Mouse (Mus musculus) brown adipose tissue, adult 24 weeks (tissue): ENCODE results near the gene Ndufb5. TPM values are rescaled to one million over a fixed set of nuclear protein-coding genes. Genes with fewer than 3 reads are reported as not detected.
"Not testable (repeated sequence)": the region's sequence is repeated elsewhere in the genome, so short reads cannot be mapped to it uniquely, and the experiment has no call there.

ENCODE experiments used
- H3K27ac ChIP-seq: fragments of 200-500 bp; replicated peaks from 2 replicates; pipeline ENCODE4 v1.5.1; 2012; ENCODE audit warnings: low read depth, mild to moderate bottlenecking, low read length
- H3K4me1 ChIP-seq: fragments of 200-500 bp; 2 replicates; pipeline ENCODE4 v1.6.1; 2012; ENCODE audit warnings: low read length, mixed read lengths; ENCODE audit not compliant: control insufficient read depth, insufficient read depth, insufficient read length
- H3K4me3 ChIP-seq: fragments of 200-500 bp; 2 replicates; pipeline ENCODE4 v1.5.1; 2012; ENCODE audit warnings: low read depth, mild to moderate bottlenecking, low read length, moderate library complexity; ENCODE audit not compliant: insufficient read depth
- polyA plus RNA-seq: library from polyadenylated mRNA; stranded (reverse); fragments of >200 nt; gene quantifications from 2 replicates; pipeline ENCODE4 v1.2.4, GENCODE M21; 2012; ENCODE audit not compliant: missing spikeins, insufficient read depth, insufficient read length

Gene Ndufb5
- polyA plus RNA-seq, 1 experiment, result 1,549 TPM

DNA sequence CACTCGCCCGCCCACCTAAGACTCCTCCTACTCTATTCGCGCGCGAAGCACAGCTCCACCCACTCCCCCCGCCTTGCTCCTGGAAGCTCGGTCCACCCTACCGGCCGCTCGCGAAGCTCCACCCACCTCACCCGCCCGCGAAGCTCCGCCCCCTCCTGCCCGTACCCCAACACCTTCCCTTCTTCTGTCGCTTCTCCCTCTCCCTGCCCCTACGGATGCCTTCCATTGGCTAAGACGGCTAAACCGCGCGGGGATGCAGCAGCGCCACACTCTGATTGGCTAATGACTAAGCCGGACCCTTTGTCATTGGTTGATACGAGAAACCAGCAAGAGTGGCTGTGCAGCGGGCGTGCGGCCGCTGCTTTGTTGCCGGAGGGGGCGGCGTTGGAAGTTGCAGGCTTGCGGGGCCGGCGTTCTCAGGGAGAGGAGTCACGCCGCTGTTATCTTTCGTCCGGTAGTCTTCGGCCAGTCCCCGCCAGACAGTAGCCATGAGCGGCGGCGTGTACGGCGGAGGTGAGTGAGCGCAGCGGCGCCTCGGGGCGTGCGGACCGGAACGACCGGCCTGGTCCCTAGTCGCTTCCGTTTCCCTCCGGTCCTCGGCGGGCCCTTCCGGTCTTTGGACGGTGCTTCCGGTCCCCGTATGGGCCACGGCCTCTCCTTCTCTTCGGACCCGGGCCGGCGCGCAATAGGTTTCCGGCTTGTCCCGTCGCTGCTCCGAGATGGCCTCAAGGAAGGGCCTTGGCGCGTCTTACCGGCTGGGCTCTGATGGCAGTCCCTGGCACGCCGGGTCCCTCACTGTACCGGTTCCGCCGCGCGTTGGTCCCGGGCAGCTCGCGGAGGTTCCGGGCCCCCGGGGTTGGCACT, 28.2 kb upstream of the Ndufb5 start:
- H3K27ac ChIP-seq, result peak overlapping the region; percentile 72
- H3K4me1 ChIP-seq, result no peaks in the 10 kb centered on the region
- peak overlapping the region; percentile 89 for H3K4me3 ChIP-seq

- peak overlapping the region; percentile 72 for H3K27ac ChIP-seq
- peak overlapping the region; percentile 89 for H3K4me3 ChIP-seq
- H3K4me1 ChIP-seq, result no peaks in the 10 kb centered on the region
Observed at GRCm38 (mm10) chr3:32709388-32709787, 27.4 kb upstream of the Ndufb5 start.

GRCm38 (mm10) chr3:32713711-32714110, 23.1 kb upstream of the Ndufb5 start:
- H3K4me3 ChIP-seq, result no peak overlapping the region
- no peaks in the 10 kb centered on the region for H3K4me1 ChIP-seq
- no peak overlapping the region for H3K27ac ChIP-seq

- H3K4me3 ChIP-seq, H3K27ac ChIP-seq, H3K4me1 ChIP-seq: not testable (repeated sequence)
Observed at GRCm38 (mm10) chr3:32717403-32717802, 19.4 kb upstream of the Ndufb5 start.

DNA sequence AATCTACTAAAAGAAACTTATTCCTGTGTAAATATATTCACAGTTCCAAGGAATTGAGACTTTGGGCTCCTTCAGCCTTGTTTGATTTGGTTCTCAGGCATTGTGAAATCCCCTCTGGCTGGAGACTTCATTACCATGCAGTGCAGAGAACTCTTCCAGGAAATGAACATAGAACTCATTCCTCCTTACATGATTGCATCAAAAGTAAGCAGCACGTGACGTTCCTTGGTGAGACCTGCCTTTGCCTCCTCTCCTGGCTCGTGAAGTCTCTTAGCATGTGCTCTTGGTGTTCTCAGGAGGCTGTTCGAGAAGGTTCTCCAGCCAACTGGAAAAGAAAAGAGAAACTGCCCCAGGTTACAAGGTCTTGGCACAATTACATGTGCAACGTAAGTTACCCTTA, 18.5 kb upstream of the Ndufb5 start:
- Histone ChIP-seq H3K4me3 (no peak overlapping the region), H3K4me1 (no peaks in the 10 kb centered on the region), H3K27ac (no peak overlapping the region)

DNA sequence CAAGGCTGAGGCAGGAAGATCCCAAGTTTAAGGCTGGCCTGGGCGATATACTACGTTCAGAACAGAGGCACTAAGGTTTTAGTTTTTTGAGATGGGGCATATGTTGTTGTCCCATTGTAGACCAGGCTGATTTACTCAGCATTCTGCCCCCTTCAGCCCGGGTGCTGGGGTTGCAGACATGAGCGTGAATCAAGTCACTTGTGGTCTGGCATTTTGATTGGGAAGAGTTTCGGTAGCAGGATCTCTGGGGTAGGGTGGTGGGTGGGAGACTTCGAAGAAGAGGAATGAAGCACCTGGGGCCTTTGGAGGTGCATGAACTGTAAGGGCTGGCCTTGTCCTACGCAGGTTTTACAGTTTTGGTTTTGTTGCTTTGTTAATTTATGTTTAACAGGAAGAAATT, 12.6 kb upstream of the Ndufb5 start:
- Histone ChIP-seq H3K4me3 (no peak overlapping the region), H3K4me1 (no peaks in the 10 kb centered on the region), H3K27ac (no peak overlapping the region)

DNA sequence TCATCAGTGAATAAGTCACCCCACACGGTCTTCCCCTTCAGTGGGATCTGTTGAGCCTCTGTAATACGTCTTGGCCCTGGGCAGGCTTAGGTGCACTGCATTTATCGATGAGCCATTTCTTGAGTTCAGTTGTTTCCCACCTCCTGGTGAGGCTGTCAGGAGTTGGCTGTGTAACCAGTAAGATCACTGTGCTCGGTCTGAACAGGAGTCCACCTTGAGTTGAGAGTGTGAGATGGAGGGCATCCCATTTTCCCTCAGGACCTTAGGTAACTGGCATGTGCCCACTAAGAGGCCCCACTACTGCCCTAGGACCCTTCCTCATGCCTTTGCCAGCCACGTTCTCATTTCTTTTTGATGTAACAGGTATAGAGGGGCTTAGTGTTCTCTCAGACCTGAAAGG, 10.8 kb upstream of the Ndufb5 start:
- no peaks in the 10 kb centered on the region for H3K4me1 ChIP-seq
- no peak overlapping the region for H3K27ac ChIP-seq
- H3K4me3 ChIP-seq, result no peak overlapping the region

DNA sequence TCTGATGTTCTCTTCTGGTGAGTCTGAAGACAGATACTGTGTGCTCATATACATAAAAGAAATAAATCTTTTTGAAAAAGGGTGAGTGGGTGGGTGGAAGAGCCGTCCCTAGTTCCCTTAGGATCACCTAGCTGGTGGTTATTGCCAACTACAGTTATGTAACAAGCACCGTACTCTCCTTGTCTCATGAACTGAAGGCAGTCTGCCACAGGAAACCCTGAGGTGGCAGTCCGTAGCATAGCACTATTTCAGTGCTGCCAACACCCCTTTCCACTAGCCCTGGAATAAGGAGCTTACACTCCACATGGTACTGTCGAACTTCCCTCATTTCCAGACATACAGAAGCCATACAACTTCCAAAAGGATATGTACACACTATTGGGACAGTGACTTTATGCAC, 8.9 kb upstream of the Ndufb5 start:
- Histone ChIP-seq H3K4me3 (no peak overlapping the region), H3K4me1 (no peaks in the 10 kb centered on the region), H3K27ac (no peak overlapping the region)

DNA sequence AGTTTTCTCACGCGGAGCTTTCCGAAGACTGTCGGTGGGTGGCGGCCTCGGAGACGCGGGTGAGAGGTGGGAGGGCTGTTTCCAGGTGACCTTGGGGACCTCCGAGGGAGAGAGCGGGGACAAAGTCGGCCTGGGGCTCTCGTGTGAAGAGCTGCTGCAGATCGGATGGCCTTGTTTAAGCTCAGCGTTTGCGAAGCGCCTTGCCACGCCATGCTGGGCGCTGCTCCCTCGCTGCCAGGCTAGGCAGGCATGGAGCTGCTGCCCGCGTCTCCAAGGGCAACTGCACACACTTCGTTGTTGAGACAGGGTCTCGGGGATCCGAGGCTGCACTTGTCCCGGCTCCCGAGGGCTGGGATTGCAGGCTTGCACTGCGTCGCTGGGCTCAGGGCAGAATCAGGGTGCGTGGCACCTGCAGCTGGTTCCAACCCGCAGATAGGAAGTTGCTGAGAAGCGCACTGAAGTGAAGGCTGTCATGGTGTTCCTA, 424 bp downstream of the Ndufb5 start, which contains the start of gene Mrpl47:
Gene Mrpl47 (minus strand): TSS at position 434 of the 484 bp plus-strand sequence.
- Histone ChIP-seq H3K4me3 (peak within 1 kb of the TSS; percentile 89), H3K4me1 (peaks cover 12% of the 10 kb centered on the region; the same call in 1 of the 2 replicates), H3K27ac (peak within 1 kb of the TSS; percentile 93)

DNA sequence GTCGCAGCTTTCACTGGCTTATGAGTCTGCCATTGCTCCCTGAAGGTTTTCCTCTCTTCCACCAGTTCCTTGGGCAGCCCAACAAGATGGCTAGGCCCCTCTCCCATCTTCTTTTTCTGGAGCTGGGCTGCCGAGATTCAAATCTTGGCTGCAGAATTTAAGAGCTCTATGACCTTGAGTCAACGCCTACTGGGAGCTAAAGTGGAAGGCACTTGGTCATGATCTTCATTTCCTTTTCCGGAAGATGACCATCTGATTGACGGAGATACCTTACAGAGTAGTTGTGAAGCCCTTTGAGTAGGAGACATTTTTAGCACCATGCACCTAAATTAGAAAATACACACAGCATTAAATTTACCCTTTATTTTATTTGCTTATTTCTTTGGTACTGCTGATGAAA, 1.8 kb downstream of the Ndufb5 start:
- peak overlapping the region; percentile 90 for H3K27ac ChIP-seq
- H3K4me1 ChIP-seq, result peaks cover 12% of the 10 kb centered on the region; the same call in 1 of the 2 replicates
- peak overlapping the region; percentile 88 for H3K4me3 ChIP-seq

GRCm38 (mm10) chr3:32742276-32742780, 5.5 kb downstream of the Ndufb5 start:
- peaks cover 12% of the 10 kb centered on the region; the same call in 1 of the 2 replicates for H3K4me1 ChIP-seq
- H3K27ac ChIP-seq, result no peak overlapping the region
- no peak overlapping the region for H3K4me3 ChIP-seq

DNA sequence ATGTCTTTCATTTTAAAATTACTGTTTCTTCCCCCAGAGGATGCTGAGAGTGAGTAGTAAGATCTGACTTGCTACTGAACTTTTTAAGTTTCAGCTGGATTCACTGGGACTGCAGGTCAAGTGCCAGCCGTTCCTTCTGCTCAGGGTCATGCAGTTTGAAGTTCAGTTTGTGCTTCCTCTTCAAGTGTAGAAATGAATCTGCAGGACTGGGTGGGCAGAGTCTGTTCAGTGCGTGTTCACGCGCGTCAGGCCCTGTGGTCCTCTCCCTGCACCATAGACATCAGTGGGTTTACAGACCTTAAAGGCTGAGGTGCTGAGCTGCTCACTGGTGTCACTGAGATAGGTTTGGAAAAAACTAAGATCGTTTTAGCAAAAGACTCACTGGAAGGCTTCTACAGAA, 8.2 kb downstream of the Ndufb5 start:
- no peak overlapping the region for H3K27ac ChIP-seq
- 0 out of 2 replicates have a peak, but pooled peaks cover 2% of the 10 kb centered on the region for H3K4me1 ChIP-seq
- H3K4me3 ChIP-seq, result no peak overlapping the region

- not testable (repeated sequence) for H3K4me1 ChIP-seq, H3K27ac ChIP-seq, H3K4me3 ChIP-seq
Observed at GRCm38 (mm10) chr3:32745426-32745825, 8.6 kb downstream of the Ndufb5 start.

DNA sequence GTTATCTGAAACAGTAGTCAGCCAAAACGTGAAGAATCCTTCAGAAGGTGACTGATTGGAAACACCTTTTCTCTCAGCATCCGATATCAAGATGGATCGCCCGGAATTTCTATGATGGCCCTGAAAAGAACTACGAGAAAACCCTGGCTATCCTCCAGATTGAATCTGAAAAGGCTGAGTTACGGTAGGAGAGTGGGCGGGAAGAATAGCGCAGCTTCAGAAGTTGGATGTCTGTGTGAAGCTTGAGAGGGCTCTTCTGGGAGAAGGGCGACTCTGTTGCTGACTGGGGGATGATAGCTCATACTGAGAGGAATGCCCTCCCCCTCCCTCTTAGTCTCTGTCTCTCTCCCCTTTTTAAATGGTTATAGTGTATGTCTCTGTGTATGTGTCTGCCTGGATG, 11.6 kb downstream of the Ndufb5 start:
- no peak overlapping the region for H3K4me3 ChIP-seq
- no peaks in the 10 kb centered on the region for H3K4me1 ChIP-seq
- no peak overlapping the region for H3K27ac ChIP-seq

GRCm38 (mm10) chr3:32749820-32750579, 13.2 kb downstream of the Ndufb5 start:
- Histone ChIP-seq H3K4me3 (no peak overlapping the region), H3K27ac (no peak overlapping the region), H3K4me1 (no peaks in the 10 kb centered on the region)
